Mouse (Mus musculus): Measurements from ENCODE around the gene Acp6.

DNA sequence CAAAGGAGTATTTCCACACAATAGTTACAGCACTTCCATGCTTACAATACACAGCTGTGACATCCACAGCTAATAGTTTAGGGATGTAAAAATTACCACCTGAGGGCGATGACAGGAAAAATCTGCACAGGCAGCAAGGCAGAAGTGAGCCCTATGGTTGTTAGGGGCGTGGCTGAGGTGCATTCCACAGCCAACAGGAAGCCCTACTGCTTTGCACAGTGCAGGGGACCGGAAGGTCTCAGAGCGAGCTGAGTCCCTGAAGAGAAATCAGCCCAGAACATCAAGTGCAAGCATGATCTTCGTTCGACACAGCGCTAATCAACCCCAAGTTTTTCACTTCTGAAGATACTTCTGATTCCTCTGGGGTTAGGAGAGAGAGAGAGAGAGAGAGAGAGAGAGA is 34.4 kb upstream of the Acp6 start:
- TF ChIP-seq MYOG (IDR thresholded peaks at IDR 0.05; ENCODE audit: control insufficient read depth in 1 of 3, insufficient read depth in 1 of 3, insufficient read length in 2 of 3, low read depth in 2 of 3), result no peak
- no peak for TF ChIP-seq REST (IDR thresholded peaks at IDR 0.05; ENCODE audit: insufficient read depth, insufficient read length)
- no peak for TF ChIP-seq POLR2A (IDR thresholded peaks at IDR 0.05; ENCODE audit: insufficient read length, low read depth)
- no peak for TF ChIP-seq MYOD1 (IDR thresholded peaks at IDR 0.05; ENCODE audit: control insufficient read depth in 1 of 3, insufficient read length in 2 of 3, low read depth in 2 of 3)
- no peak for TF ChIP-seq SRF (IDR thresholded peaks at IDR 0.05; ENCODE audit: control insufficient read depth, insufficient read length, low read depth)
- no peak for TF ChIP-seq POLR2AphosphoS2 (IDR thresholded peaks at IDR 0.05; ENCODE audit: insufficient read length, low read depth)
- TF ChIP-seq MAX (IDR thresholded peaks at IDR 0.05; ENCODE audit: low read depth), result no peak
- TF ChIP-seq USF1 (IDR thresholded peaks at IDR 0.05; ENCODE audit: low read depth), result no peak
- no peak for TF ChIP-seq TCF12 (IDR thresholded peaks at IDR 0.05; ENCODE audit: insufficient read depth, poor library complexity, severe bottlenecking)
- TF ChIP-seq TCF3 (IDR thresholded peaks at IDR 0.05; ENCODE audit: insufficient read length, low read depth), result no peak

All from myocyte (in vitro differentiated cells).